Mouse (Mus musculus) T-helper 17 cell (primary cell): ENCODE measurements at regions not wholly inside any gene's neighbourhood (a gene's known extent, or its start where the extent isn't known, plus 50 kb on each side); places are given as distances from the start of the nearest gene placed in this dataset.

Source experiments
- in situ Hi-C, 2 experiments: fragments of 300-600 bp; cut with MboI, MseI; formaldehyde crosslinking; loops; 1 replicate in 1 of 2; 2 replicates in 1 of 2; pipeline ENCODE4 v1.15.1; 2025; ENCODE audit warnings: high pct_unique_total_duplicates in 2 of 2

DNA sequence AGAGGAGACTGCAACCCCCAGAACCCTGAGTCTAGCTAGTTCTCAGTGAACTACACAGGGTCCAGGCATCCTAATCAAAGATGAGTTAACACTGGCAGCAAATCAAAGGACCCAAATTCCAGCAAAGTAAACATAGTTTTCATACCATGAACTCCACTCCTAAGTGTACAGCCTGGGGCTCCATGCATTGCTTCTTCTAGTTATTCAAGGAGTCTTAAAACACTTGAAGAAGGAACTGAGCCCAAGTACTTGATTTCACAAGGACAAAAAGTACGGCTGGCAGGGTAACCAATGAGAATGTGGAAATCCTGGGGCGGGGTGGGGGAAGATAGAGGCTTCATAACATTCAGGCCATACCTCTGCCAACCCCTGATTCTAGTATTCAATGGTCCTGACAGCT is 297.0 kb upstream of the Tle4 start:
- in situ Hi-C loops, result no loop called here

- in situ Hi-C loops, result no loop called here
These were observed 294.5 kb upstream of the Tle4 start for GRCm38 (mm10) chr19:14892390-14892758.

DNA sequence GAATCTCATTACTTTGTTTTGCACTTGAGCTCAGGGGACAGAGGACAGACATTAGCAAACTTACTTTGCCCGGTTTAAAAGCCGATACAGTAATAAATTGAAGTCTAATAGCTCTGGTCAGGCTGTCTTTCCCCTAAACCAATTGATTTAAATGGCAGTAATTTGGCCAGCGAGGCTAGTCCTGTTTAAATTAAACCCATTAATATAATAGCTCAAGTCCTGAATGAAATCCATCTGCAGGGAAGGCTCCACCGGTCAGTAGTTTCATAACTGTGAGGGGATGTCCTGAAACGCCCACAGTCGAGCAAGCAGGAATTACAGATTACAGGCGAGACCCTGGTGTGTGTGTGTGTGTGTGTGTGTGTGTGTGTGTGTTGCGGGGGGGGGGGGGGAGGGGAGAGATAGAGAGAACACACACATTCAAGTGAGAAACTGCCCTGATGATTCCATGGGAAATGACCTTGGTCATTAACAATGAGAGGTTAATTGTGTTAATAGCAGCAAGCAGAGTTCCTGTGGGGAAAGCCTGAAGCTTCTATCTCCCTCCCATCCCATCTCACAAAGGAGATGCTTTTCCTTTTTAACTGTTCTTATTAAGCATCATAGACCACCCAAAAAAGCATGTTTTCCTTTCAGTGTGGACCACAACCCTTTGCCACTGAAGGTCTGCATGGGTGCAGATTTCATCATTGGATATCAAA is 294.0 kb upstream of the Tle4 start:
- in situ Hi-C loops, result no loop called here

DNA sequence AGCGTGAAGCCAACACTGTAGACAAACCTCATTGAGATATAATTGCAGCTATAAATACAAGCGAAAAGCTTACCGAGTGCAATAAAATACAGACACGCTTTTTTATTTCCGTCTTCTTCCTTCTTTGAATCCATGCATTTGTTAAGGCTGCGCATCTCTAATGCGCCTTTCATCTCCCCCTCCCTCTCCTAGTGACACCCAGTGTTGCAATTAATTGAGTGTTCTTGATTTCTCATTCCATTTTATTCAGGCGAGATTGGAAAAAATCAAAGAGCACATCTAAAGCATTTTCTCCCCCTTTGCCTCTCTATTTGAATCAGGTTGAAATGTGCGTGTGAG is 293.2 kb upstream of the Tle4 start:
- in situ Hi-C loops, result no loop called here

- in situ Hi-C loops, result no loop called here
These were observed 292.6 kb upstream of the Tle4 start for GRCm38 (mm10) chr19:14890241-14891089.

- in situ Hi-C loops, result no loop called here
These were observed 291.9 kb upstream of the Tle4 start for GRCm38 (mm10) chr19:14889794-14890193.

DNA sequence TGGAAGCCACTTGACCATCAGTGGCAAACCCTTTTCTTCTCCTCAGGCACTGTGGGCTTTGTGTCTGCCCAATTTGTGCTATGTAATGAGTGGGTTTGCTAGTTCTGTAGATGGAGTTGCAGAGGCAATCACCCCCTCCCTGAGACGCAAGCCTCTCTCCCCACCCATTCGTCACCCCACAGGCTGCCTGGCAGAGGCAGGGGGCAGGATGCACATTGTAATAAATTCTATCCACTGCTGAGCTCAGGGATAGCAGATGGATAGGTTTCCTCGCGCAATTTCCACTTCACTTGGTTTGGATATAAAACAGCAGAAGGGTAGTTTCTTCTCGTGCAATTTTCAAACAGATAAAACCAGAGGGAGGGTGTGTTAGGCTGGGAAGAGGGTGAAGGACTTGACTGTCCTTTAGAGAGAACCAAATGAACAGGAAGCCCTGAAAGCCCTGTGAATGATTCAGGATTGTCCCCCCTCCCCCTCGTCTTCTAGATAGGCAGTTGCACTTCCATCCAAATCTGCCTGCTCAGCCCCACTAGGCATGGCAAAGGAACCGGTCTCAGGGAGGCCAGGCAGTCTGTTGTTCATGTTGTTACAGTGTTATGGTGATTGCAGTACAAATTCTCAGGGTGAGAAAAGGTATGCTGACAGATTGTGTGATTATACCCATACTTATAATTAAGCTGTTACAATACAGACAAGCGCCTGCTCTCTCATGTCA is 286.0 kb upstream of the Tle4 start:
- in situ Hi-C loops, result no loop called here

- in situ Hi-C loops, result no loop called here
These were observed 283.0 kb upstream of the Tle4 start for GRCm38 (mm10) chr19:14880818-14881217.

DNA sequence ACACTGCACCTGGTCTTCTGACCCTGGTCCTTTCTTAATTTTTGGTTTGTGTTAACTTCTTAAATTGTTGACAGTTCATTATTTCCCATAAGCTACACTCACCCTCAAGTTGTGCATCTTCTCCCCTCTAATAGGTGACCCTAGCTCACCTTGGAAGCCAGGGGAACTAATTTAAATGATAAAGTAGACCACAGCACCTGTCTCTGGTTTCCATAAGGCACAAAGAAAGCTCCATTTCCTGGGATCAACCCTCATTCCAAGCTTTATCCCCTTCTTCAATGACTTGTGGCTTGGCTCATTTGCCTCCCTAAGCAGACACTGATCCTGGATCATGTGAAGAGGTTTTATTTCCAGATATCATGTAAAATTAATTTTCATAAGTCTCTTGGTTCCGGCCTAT is 276.1 kb upstream of the Tle4 start:
- in situ Hi-C loops, result no loop called here

DNA sequence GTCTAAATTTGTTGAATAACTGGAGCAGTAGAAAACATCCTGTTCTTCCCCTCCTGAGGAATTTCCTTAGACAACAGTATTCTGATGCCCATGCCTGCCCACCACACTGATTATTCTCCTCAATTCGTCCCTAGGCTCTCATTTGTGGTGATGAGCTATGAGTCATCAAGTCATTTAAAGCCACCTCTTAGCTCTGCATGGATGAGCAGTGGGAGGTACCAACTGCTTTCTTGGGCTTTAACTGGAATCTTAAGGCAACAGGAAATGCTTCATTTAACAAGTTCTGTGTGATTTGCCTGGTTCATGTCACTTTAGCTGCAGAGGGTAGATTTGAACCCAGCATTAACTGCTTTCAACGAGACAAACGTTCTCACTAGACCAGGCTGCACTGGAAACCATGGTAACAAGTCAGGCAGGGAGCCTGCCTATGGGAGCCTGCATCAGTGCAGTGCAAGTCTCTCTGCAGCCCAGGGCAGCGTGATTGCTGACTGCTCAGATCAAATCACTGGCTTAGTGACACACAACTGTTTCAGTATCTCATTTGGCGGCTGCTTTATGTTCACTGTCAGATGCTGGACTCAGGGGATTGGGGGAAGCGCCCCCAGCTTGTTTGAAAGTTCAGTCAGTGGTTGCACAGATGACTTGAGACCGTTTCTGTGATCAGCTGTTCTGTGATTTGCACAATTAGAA is 273.5 kb upstream of the Tle4 start:
- in situ Hi-C loops, result no loop called here

- in situ Hi-C loops, result no loop called here
These were observed 265.0 kb upstream of the Tle4 start for GRCm38 (mm10) chr19:14862654-14863468.

DNA sequence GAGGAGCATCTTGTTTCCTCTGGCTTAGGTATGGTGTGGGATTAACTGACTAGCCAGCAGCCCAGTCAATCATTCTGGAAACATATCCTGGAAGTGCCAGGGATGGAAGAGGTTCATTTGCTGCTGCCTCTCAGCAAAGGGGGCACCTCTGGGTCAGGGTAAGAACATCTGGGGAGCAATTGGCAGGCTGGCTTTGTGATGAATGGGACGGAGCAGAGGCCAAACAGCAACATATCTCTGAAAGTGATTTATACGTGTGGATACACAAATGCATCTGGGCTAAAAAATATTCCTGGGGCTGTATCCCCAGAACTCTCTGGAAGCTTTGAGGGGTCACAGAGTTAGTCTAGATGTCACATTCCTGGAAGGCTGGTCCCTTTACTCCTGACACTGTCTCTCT is 257.2 kb upstream of the Tle4 start:
- in situ Hi-C loops, result no loop called here

DNA sequence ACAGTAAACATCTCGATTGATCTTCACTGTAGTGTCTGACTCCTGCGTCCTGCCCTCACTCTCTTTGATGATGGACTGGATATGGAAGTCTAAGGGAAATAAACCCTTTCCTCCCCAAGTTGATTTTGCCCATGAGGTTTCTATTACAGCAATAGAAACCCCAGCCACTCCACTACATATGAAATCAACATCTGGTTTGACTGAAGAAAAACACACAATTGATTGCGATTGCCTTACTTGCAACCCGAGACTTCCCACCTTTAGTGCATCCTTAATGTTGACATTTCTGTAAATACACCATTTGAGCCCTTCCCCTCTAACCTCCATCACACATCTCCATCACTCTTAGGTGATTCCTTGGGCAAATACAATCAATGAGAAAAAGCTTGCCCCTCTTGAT is 255.6 kb upstream of the Tle4 start:
- in situ Hi-C loops, result no loop called here

DNA sequence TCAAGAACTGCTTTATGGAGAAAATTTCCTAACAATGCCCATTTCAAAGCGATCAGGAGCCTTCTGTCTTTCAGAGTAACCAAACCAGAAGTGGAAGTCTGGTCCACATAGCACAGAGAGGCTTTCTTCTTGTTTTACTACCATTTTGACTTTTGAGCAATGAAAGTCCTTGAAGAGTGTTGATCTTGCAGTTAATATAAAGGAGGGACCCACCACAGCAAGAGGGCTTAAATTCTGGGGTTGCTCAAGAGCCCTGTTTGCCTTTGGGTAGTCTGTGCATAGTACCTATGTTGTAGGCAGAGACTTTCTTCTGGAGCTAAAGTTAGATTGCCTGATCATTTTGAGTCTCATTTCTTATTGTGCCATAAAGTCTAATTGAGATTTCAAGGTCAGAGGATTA is 251.7 kb upstream of the Tle4 start:
- in situ Hi-C loops, result no loop called here

DNA sequence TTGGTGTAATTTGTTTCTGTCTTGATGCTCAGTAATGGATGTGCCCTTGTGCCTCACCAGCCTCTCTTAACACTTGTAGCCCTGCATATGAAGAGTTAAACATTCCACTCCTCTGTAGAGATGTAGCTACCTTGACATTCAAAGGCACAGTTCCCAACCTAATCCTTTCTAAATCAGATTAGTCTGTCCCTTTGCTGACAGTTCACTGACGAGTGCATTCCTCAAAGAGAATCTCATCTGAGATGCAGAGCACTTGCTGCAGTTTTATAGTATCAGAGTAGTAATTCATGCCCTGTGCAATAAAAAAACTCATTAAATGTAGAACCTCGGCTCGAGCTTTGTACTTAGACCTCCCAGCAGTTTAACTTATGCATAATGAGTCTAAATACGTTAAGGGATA is 249.3 kb upstream of the Tle4 start:
- in situ Hi-C loops, result no loop called here

- in situ Hi-C loops, result no loop called here
These were observed 237.8 kb upstream of the Tle4 start for GRCm38 (mm10) chr19:14835629-14836028.

DNA sequence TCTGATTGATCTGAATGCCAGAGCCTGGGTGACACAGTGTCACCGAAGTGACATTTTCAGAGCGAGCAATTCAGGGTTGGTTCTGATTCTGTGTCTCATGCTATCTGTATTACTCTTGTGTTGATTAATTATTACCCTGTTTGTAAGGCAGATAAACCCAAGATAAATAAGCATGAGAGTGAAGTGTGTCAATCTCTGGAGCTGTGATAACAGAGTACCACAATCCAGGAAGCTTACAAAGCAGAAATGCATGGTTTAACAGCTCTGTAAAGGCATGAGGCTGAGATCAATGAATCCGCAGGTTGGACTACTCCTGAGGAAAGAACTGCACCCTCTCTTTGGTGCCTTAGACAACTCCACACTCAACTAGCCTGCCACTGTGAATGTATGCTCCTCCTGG is 218.5 kb upstream of the Tle4 start:
- in situ Hi-C loops, result no loop called here

DNA sequence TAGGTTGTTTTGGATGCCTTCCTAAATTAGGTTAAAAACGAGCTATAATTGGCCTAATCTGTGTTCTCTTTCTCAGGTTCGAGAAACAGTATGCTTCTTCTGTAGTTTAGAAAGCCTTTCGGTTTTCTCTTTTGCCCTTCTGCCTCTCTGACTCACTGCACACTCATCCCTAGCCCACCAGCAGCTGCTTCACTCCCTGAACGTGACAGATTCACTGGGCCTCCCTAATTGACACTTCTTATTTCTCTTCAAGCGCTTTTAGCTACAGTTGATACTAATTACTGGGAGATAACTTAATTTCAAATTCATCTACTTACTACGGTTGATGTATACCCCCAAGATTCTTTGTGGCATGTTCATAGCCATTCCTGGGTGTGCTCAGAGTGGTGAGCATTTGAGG is 208.9 kb upstream of the Tle4 start:
- in situ Hi-C loops, result no loop called here

GRCm38 (mm10) chr19:14802909-14803650 is 205.2 kb upstream of the Tle4 start:
- in situ Hi-C loops, result no loop called here

DNA sequence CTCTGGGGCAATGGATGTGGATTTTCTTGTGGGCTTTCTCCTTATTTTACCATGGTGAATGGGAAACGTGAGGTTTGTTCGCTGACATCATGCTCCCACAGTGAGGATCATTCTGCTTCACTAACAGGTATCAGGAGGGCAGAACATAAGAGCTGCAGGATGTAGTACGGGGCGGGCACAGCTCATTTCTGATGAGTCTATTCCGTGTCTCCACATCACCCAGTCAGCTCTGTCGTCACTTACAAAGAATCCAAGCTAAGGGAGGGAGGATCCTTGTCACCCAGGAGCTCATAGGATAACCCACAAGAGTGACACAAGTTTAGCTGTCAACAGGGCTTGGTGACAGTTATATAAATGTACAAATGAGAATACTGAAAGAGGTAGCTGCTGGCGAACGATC is 203.8 kb upstream of the Tle4 start:
- in situ Hi-C loops, result no loop called here

DNA sequence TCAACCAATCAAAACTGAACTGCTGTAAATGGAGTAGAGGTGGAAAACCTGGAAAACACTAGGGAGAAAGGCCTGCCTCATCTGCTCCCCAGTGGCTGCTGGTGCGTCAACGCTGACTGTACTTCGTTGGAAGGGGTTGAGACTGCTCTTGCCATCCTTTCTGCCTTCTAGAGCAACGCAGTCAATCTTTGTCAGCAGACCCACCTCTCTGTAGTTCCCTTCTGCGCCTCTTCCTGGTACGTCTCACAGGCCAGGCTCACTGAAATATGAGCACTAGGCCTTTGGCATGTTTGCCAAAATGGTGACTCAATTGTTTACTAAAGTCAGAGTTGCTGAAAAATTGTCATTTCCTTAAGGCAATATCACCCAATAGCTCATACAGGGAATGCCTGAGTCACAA is 201.2 kb upstream of the Tle4 start:
- in situ Hi-C loops, result no loop called here
